14 mouse cellular contexts compared by ENCODE assay signal in the genomic region with DNA sequence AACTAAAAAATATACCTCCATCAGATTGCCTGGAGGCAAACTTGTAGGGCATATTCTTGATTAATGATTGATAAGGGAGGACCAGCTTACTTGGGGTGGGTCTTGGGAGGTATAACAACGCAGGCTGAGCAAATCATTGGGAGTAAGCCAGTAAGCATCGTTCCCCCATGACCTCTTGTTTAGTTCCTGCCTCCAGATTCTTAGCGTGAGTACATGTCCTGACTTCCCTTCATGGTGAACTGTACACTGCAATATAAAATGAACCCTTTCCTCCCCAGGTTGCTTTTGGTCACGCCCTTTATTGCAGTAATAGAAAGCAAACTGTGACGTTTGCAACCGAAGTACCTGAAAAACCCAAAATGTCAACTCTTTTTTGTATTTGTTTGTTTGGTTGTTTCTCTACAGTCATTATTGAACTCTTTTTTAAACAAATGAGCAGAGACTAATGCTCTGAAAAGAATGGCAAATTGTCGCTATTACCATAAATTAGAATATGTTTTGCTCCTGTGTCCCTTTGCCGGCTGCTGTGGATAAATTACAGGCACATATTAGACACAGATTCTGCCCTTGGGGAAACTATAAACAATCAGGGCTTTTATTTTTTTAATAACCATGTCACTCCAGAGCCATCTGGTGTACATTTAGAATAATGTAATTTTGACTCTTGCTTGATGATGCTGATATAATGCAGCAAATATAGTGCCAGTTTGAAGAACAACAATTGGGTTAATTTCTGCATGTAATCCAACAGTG.
DNase-seq lines count a peak whose midpoint lies in the region; ATAC-seq and TF ChIP-seq lines count a peak whose summit lies in the region.
"Had no signal": no experiment of that assay in that cellular context is flagged by ENCODE, and none has a peak within 500 bp of the region (broad histone marks: within the 10 kb centered on the region; RNA-seq: fewer than 3 reads in every experiment).

No protein-coding gene starts in this region.

- no peaks in the 10 kb centered on the region for H3K9me3 ChIP-seq in lung, embryonic 14.5 days (ENCODE audit: low read depth, low read length)
- H3K9me3 ChIP-seq in forebrain, embryonic 16.5 days (ENCODE audit: control insufficient read depth, low read length), result no peaks in the 10 kb centered on the region
- H3K9me3 ChIP-seq in hindbrain, embryonic 14.5 days (ENCODE audit: control insufficient read depth, low read length), result no peaks in the 10 kb centered on the region
- H3K9me3 ChIP-seq in neural tube, embryonic 12.5 days, result no peaks in the 10 kb centered on the region
- H3K9me3 ChIP-seq: heart, embryonic 13.5 days; limb, embryonic 12.5 days; liver, embryonic 13.5 days had no signal

- ATAC-seq in lung, embryonic 14.5 days (ENCODE audit: insufficient read depth), result no peak
- peak; percentile 91 for ATAC-seq in forebrain, embryonic 16.5 days
- ATAC-seq in hindbrain, embryonic 14.5 days (ENCODE audit: low FRiP score), result peak; percentile 80
- peak; percentile 74 for ATAC-seq in neural tube, embryonic 12.5 days (ENCODE audit: low FRiP score, low read depth)
- ATAC-seq: intestine, postnatal 0 days had no signal

- peak; percentile 13 for DNase-seq in lung, embryonic 14.5 days
- no peak for DNase-seq in lung, postnatal 14 days
- DNase-seq in hindbrain, embryonic 14.5 days (ENCODE audit: low spot score), result peak; percentile 52
- no peak for DNase-seq in cerebellum, postnatal 25 days
- DNase-seq in kidney, postnatal 4 days, result no peak
- DNase-seq: cerebellum, postnatal 36 days; heart, postnatal 36 days; liver, embryonic 13.5 days; thymus, postnatal 25 days had no signal

- TF ChIP-seq CTCF in lung, embryonic 14.5 days (IDR thresholded peaks at IDR 0.05; ENCODE audit: low read depth), result 0 out of 2 replicates have a peak, but pooled peaks have one; percentile 16

- no peaks in the 10 kb centered on the region for H3K27me3 ChIP-seq in lung, embryonic 14.5 days (ENCODE audit: insufficient read depth, low read length)
- no peaks in the 10 kb centered on the region for H3K27me3 ChIP-seq in forebrain, embryonic 16.5 days (replicated peaks; ENCODE audit: control insufficient read depth, insufficient read depth, low read length)
- H3K27me3 ChIP-seq in hindbrain, embryonic 14.5 days (ENCODE audit: control insufficient read depth, insufficient read depth, low read length), result no peaks in the 10 kb centered on the region
- H3K27me3 ChIP-seq in neural tube, embryonic 12.5 days (replicated peaks), result no peaks in the 10 kb centered on the region
- H3K27me3 ChIP-seq: heart, embryonic 13.5 days; limb, embryonic 12.5 days; liver, embryonic 13.5 days had no signal

- H3K36me3 ChIP-seq in lung, embryonic 14.5 days (ENCODE audit: insufficient read depth), result no peaks in the 10 kb centered on the region
- H3K36me3 ChIP-seq in forebrain, embryonic 16.5 days (ENCODE audit: control insufficient read depth, insufficient read depth), result no peaks in the 10 kb centered on the region
- H3K36me3 ChIP-seq in hindbrain, embryonic 14.5 days (replicated peaks; ENCODE audit: control insufficient read depth, insufficient read depth), result no peaks in the 10 kb centered on the region
- H3K36me3 ChIP-seq in neural tube, embryonic 12.5 days, result no peaks in the 10 kb centered on the region
- H3K36me3 ChIP-seq: heart, embryonic 13.5 days; limb, embryonic 12.5 days; liver, embryonic 13.5 days had no signal

- WGBS in lung, embryonic 14.5 days, result 59% methylated on average over 8 of the region's 8 CpGs
- 32% methylated on average over 8 of the region's 8 CpGs for WGBS in forebrain, embryonic 16.5 days
- 32% methylated on average over 8 of the region's 8 CpGs for WGBS in hindbrain, embryonic 14.5 days
- WGBS in neural tube, embryonic 12.5 days, result 54% methylated on average over 8 of the region's 8 CpGs

- no peak overlapping the region for H3K27ac ChIP-seq in lung, embryonic 14.5 days (ENCODE audit: low read depth)
- no peak overlapping the region for H3K27ac ChIP-seq in forebrain, embryonic 16.5 days (ENCODE audit: low read length)
- peak overlapping the region; percentile 32; the same call in 1 of the 2 replicates for H3K27ac ChIP-seq in hindbrain, embryonic 14.5 days
- no peak overlapping the region for H3K27ac ChIP-seq in neural tube, embryonic 12.5 days
- H3K27ac ChIP-seq: heart, embryonic 13.5 days; limb, embryonic 12.5 days; liver, embryonic 13.5 days had no signal

- H3K4me2 ChIP-seq in lung, embryonic 14.5 days, result no peak overlapping the region
- no peak overlapping the region for H3K4me2 ChIP-seq in forebrain, embryonic 16.5 days (ENCODE audit: low read length)
- peak overlapping the region; percentile 15 for H3K4me2 ChIP-seq in hindbrain, embryonic 14.5 days (replicated peaks)
- H3K4me2 ChIP-seq in neural tube, embryonic 12.5 days (replicated peaks), result no peak overlapping the region
- H3K4me2 ChIP-seq: heart, embryonic 13.5 days; limb, embryonic 12.5 days; liver, embryonic 13.5 days had no signal

- H3K4me1 ChIP-seq in lung, embryonic 14.5 days (ENCODE audit: insufficient read depth), result no peaks in the 10 kb centered on the region
- H3K4me1 ChIP-seq in forebrain, embryonic 16.5 days (replicated peaks; ENCODE audit: control insufficient read depth, insufficient read depth, low read length), result no peaks in the 10 kb centered on the region
- H3K4me1 ChIP-seq in hindbrain, embryonic 14.5 days (replicated peaks; ENCODE audit: control insufficient read depth, insufficient read depth, low read length), result peaks cover 5% of the 10 kb centered on the region; the same call in 1 of the 2 replicates
- H3K4me1 ChIP-seq in neural tube, embryonic 12.5 days, result no peaks in the 10 kb centered on the region; the same call in 1 of the 2 replicates
- H3K4me1 ChIP-seq: heart, embryonic 13.5 days; liver, embryonic 13.5 days had no signal

- no peak overlapping the region for H3K4me3 ChIP-seq in lung, embryonic 14.5 days (ENCODE audit: low read depth, low read length)
- H3K4me3 ChIP-seq in forebrain, embryonic 16.5 days (replicated peaks; ENCODE audit: low read length), result no peak overlapping the region
- no peak overlapping the region for H3K4me3 ChIP-seq in hindbrain, embryonic 14.5 days (replicated peaks; ENCODE audit: low read length)
- no peak overlapping the region for H3K4me3 ChIP-seq in neural tube, embryonic 12.5 days
- H3K4me3 ChIP-seq: heart, embryonic 13.5 days; limb, embryonic 12.5 days; liver, embryonic 13.5 days had no signal

- no peak overlapping the region for H3K9ac ChIP-seq in lung, embryonic 14.5 days
- H3K9ac ChIP-seq in forebrain, embryonic 16.5 days (replicated peaks; ENCODE audit: low read depth, low read length), result no peak overlapping the region
- no peak overlapping the region for H3K9ac ChIP-seq in hindbrain, embryonic 14.5 days
- H3K9ac ChIP-seq in neural tube, embryonic 12.5 days, result no peak overlapping the region
- H3K9ac ChIP-seq: heart, embryonic 13.5 days; limb, embryonic 12.5 days; liver, embryonic 13.5 days had no signal

Comparison
In these comparisons a context has a peak if more than half of its experiments do, and no peak if none do; other contexts are left out.
1. DNase-seq: peak in lung, embryonic 14.5 days (single experiment) and hindbrain, embryonic 14.5 days (single experiment); none in lung, postnatal 14 days (single experiment), cerebellum, postnatal 25 days (0 of 2) and kidney, postnatal 4 days (0 of 2).